Mouse (Mus musculus) hindbrain, embryonic 12.5 days (tissue): ENCODE measurements around the gene Smyd3. TPM values are rescaled to one million over a fixed set of nuclear protein-coding genes. Genes with fewer than 3 reads are reported as not detected.

Experiments used
- ATAC-seq: fragments of 200-750 bp; cut with Nextera tagmentation; 2 replicates; pipeline ENCODE4 v1.8.0; 2017; ENCODE audit warnings: moderate TSS enrichment; ENCODE audit not compliant: low FRiP score
- H3K27ac ChIP-seq: fragments of 300-500 bp; sonication (generic); 2 replicates; pipeline ENCODE4 v1.5.1; 2016; ENCODE audit warnings: mild to moderate bottlenecking
- H3K27me3 ChIP-seq: fragments of 300-500 bp; sonication (generic); 2 replicates; pipeline ENCODE4 v1.6.1; 2016; ENCODE audit warnings: mild to moderate bottlenecking
- H3K36me3 ChIP-seq: fragments of 300-500 bp; sonication (generic); 2 replicates; pipeline ENCODE4 v1.6.1; 2016; ENCODE audit warnings: mild to moderate bottlenecking
- H3K4me1 ChIP-seq: fragments of 300-500 bp; sonication (generic); 2 replicates; pipeline ENCODE4 v1.6.1; 2016
- H3K4me2 ChIP-seq: fragments of 300-500 bp; sonication (generic); replicated peaks from 2 replicates; pipeline ENCODE4 v1.6.1; 2016; ENCODE audit warnings: mild to moderate bottlenecking
- H3K4me3 ChIP-seq: fragments of 300-500 bp; sonication (generic); 2 replicates; pipeline ENCODE4 v1.5.1; 2016; ENCODE audit warnings: mild to moderate bottlenecking
- H3K9ac ChIP-seq: fragments of 300-500 bp; sonication (generic); 2 replicates; pipeline ENCODE4 v1.6.1; 2016; ENCODE audit warnings: mild to moderate bottlenecking, moderate library complexity
- H3K9me3 ChIP-seq: fragments of 300-500 bp; sonication (generic); replicated peaks from 2 replicates; pipeline ENCODE4 v1.6.1; 2016; ENCODE audit warnings: mild to moderate bottlenecking
- WGBS: fragments of 180-500 bp; shearing (Covaris S2); methylation state at CpG from one replicate; pipeline ENCODE4 v1.1.7; 2016; 5-methylcytosine and 5-hydroxymethylcytosine counted together
- polyA plus RNA-seq: library from polyadenylated mRNA; unstranded; fragments of >200 nt; fragmentation: Nextera tagmentation; extraction: Ambion mirVana; gene quantifications from 2 replicates; pipeline ENCODE4 v1.2.1, GENCODE M21; 2016

The Smyd3 gene
- polyA plus RNA-seq, 1 experiment from 2014 or later = 19.4 TPM

- WGBS = 62% methylated on average over 4 of the region's 4 CpGs
- Histone ChIP-seq H3K9ac (no peak overlapping the region), H3K4me1 (peaks cover 6% of the 10 kb centered on the region; the same call in 1 of the 2 replicates), H3K4me2 (no peak overlapping the region), H3K4me3 (no peak overlapping the region), H3K9me3 (no peaks in the 10 kb centered on the region), H3K27ac (no peak overlapping the region), H3K27me3 (no peaks in the 10 kb centered on the region), H3K36me3 (peaks cover 7% of the 10 kb centered on the region; the same call in 1 of the 2 replicates)
- no peak for ATAC-seq
These were observed 581.4 kb downstream of the Smyd3 start for GRCm38 (mm10) chr1:178936457-178936856.

GRCm38 (mm10) chr1:178933953-178934637 lies 583.7 kb downstream of the Smyd3 start:
- 78% methylated on average over 6 of the region's 6 CpGs for WGBS
- Histone ChIP-seq H3K4me1 (peaks cover 6% of the 10 kb centered on the region; the same call in 1 of the 2 replicates), H3K36me3 (peaks cover 7% of the 10 kb centered on the region; the same call in 1 of the 2 replicates), H3K27ac (no peak overlapping the region), H3K4me2 (no peak overlapping the region), H3K27me3 (no peaks in the 10 kb centered on the region), H3K4me3 (no peak overlapping the region), H3K9me3 (no peaks in the 10 kb centered on the region), H3K9ac (no peak overlapping the region)
- no peak for ATAC-seq

GRCm38 (mm10) chr1:178929531-178929930 lies 588.3 kb downstream of the Smyd3 start:
- Histone ChIP-seq H3K9me3 (no peaks in the 10 kb centered on the region), H3K4me2 (no peak overlapping the region), H3K4me3 (no peak overlapping the region), H3K27ac (no peak overlapping the region), H3K9ac (no peak overlapping the region), H3K27me3 (no peaks in the 10 kb centered on the region), H3K4me1 (no peaks in the 10 kb centered on the region), H3K36me3 (peaks cover 14% of the 10 kb centered on the region; the same call in 1 of the 2 replicates)
- WGBS = 71% methylated on average over 4 of the region's 4 CpGs
- no peak for ATAC-seq

GRCm38 (mm10) chr1:178924492-178925183 lies 593.2 kb downstream of the Smyd3 start:
- Histone ChIP-seq H3K9me3 (no peaks in the 10 kb centered on the region), H3K9ac (no peak overlapping the region), H3K27ac (no peak overlapping the region), H3K4me3 (no peak overlapping the region), H3K27me3 (no peaks in the 10 kb centered on the region), H3K36me3 (peaks cover 7% of the 10 kb centered on the region; the same call in 1 of the 2 replicates), H3K4me1 (peaks cover under 1% of the 10 kb centered on the region; the same call in 1 of the 2 replicates), H3K4me2 (no peak overlapping the region)
- no peak for ATAC-seq
- 75% methylated on average over 8 of the region's 8 CpGs for WGBS

GRCm38 (mm10) chr1:178917194-178917902 lies 600.5 kb downstream of the Smyd3 start:
- peak overlapping the region; percentile 4; the same call in 1 of the 2 replicates for H3K9ac ChIP-seq
- H3K4me3 ChIP-seq = no peak overlapping the region; the same call in 1 of the 2 replicates
- H3K27me3 ChIP-seq = peaks cover 18% of the 10 kb centered on the region
- no peak overlapping the region for H3K27ac ChIP-seq
- H3K9me3 ChIP-seq = no peaks in the 10 kb centered on the region
- peaks cover 15% of the 10 kb centered on the region; the same call in 1 of the 2 replicates for H3K36me3 ChIP-seq
- peaks cover 24% of the 10 kb centered on the region for H3K4me1 ChIP-seq
- peak overlapping the region; percentile 37 for H3K4me2 ChIP-seq
- ATAC-seq = peak; percentile 21
- 52% methylated on average over 30 of the region's 31 CpGs for WGBS

GRCm38 (mm10) chr1:178915056-178915455 lies 602.8 kb downstream of the Smyd3 start:
- Histone ChIP-seq H3K36me3 (peaks cover 15% of the 10 kb centered on the region; the same call in 1 of the 2 replicates), H3K9ac (no peak overlapping the region), H3K9me3 (no peaks in the 10 kb centered on the region), H3K27me3 (peaks cover 18% of the 10 kb centered on the region), H3K4me1 (peaks cover 31% of the 10 kb centered on the region), H3K4me2 (no peak overlapping the region), H3K27ac (no peak overlapping the region), H3K4me3 (no peak overlapping the region)
- ATAC-seq = no peak
- WGBS = 46% methylated on average over 12 of the region's 12 CpGs

GRCm38 (mm10) chr1:178912936-178913716 lies 604.7 kb downstream of the Smyd3 start:
- 63% methylated on average over 6 of the region's 6 CpGs for WGBS
- Histone ChIP-seq H3K4me3 (no peak overlapping the region), H3K9ac (no peak overlapping the region), H3K36me3 (peaks cover 15% of the 10 kb centered on the region; the same call in 1 of the 2 replicates), H3K9me3 (no peaks in the 10 kb centered on the region), H3K4me1 (peaks cover 28% of the 10 kb centered on the region), H3K4me2 (no peak overlapping the region), H3K27ac (0 out of 2 replicates have a peak overlapping the region, but pooled peaks have one; percentile 19), H3K27me3 (peaks cover 18% of the 10 kb centered on the region)
- no peak for ATAC-seq

GRCm38 (mm10) chr1:178910951-178911350 lies 606.9 kb downstream of the Smyd3 start:
- Histone ChIP-seq H3K4me1 (peaks cover 22% of the 10 kb centered on the region), H3K27ac (no peak overlapping the region)
- 59% methylated on average over 14 of the region's 14 CpGs for WGBS

More at GRCm38 (mm10) chr1:178910951-178911350, 606.9 kb downstream of the Smyd3 start:
- Histone ChIP-seq H3K9me3 (no peaks in the 10 kb centered on the region), H3K9ac (no peak overlapping the region), H3K27me3 (peaks cover 1% of the 10 kb centered on the region; the same call in 1 of the 2 replicates), H3K4me3 (no peak overlapping the region), H3K4me2 (no peak overlapping the region), H3K36me3 (0 out of 2 replicates have a peak, but pooled peaks cover under 1% of the 10 kb centered on the region)
- ATAC-seq = no peak

Other genes starting within 250 kb of the Smyd3 start
- 30.0 and 34.8 TPM in 2 replicates for gene Tfb2m, start 28.2 kb upstream of the Smyd3 start, polyA plus RNA-seq
- gene Cnst, start 28.3 kb upstream of the Smyd3 start, polyA plus RNA-seq = 32.1 and 33.4 TPM in 2 replicates
- gene Sccpdh, start 150.2 kb upstream of the Smyd3 start, polyA plus RNA-seq = 112 and 116 TPM in 2 replicates
- gene Kif28, start 227.2 kb upstream of the Smyd3 start, polyA plus RNA-seq = not detected in 2 replicates